In genomic region chr2:115943044-115943443, GRCm38 (mm10) we compare ENCODE assay signal across 17 mouse cellular contexts.
"Had no signal": no experiment of that assay in that cellular context is flagged by ENCODE, and none has a peak within 500 bp of the region (broad histone marks: within the 10 kb centered on the region; RNA-seq: fewer than 3 reads in every experiment).

No protein-coding gene starts in this region.

- ATAC-seq: midbrain, embryonic 16.5 days had no signal

- H3K27ac ChIP-seq: midbrain, embryonic 10.5 days; midbrain, embryonic 12.5 days had no signal

- H3K9ac ChIP-seq: lung, embryonic 14.5 days; midbrain, embryonic 12.5 days had no signal

- H3K27me3 ChIP-seq: midbrain, embryonic 12.5 days had no signal

- H3K9me3 ChIP-seq: midbrain, embryonic 10.5 days; midbrain, embryonic 12.5 days had no signal

- H3K4me2 ChIP-seq: lung, embryonic 14.5 days; midbrain, embryonic 12.5 days had no signal

- H3K4me1 ChIP-seq: midbrain, embryonic 10.5 days; midbrain, embryonic 12.5 days had no signal

- DNase-seq: lung, adult 18-20 months; lung, embryonic 14.5 days; lung, postnatal 10 days; lung, postnatal 4 days; midbrain, embryonic 14.5 days; retina, postnatal 1 day; right cerebral cortex, adult 18-20 months; right cerebral cortex, postnatal 25 days; right cerebral cortex, postnatal 4 days; spleen, adult 18-20 months; thymus, adult 18-20 months; thymus, postnatal 14 days; thymus, postnatal 36 days had no signal

- H3K4me3 ChIP-seq: midbrain, embryonic 10.5 days; midbrain, embryonic 12.5 days; myocyte had no signal
